Mouse (Mus musculus) ES-E14 (cell line): ENCODE measurements around the gene Lpin2. TPM values are rescaled to one million over a fixed set of nuclear protein-coding genes. Genes with fewer than 3 reads are reported as not detected.

ENCODE experiments used
- DNase-seq: peaks from one replicate; pipeline ENCODE4 v3.0.0-alpha.2; 2013; ENCODE audit warnings: low read depth, low spot score
- H3K27ac ChIP-seq: 2 replicates; pipeline ENCODE4 v1.5.1; 2012; ENCODE audit warnings: low read depth, mild to moderate bottlenecking, low read length, moderate library complexity, mixed read lengths; ENCODE audit not compliant: poor library complexity, insufficient read depth, severe bottlenecking
- H3K36me3 ChIP-seq: 2 replicates; pipeline ENCODE4 v1.6.1; 2012; ENCODE audit warnings: mild to moderate bottlenecking, low read length, moderate library complexity, mixed read lengths; ENCODE audit not compliant: control insufficient read depth, poor library complexity, insufficient read depth, severe bottlenecking
- H3K4me1 ChIP-seq, 2 experiments: fragments of 150-350 bp in 1 of 2; sonication (generic) in 1 of 2; 2 replicates each; pipeline ENCODE4 v1.6.1; 2012; ENCODE audit warnings: low read length in 2 of 2, mild to moderate bottlenecking in 1 of 2, mixed read lengths in 1 of 2; ENCODE audit not compliant: control insufficient read depth in 2 of 2, insufficient read depth in 2 of 2, poor library complexity in 1 of 2
- H3K4me3 ChIP-seq, 2 experiments: fragments of 150-350 bp in 1 of 2; sonication (generic) in 1 of 2; 2 replicates each; pipeline ENCODE4 v1.5.1; 2012; ENCODE audit warnings: low read length in 2 of 2, low read depth in 1 of 2, mild to moderate bottlenecking in 1 of 2, mixed read lengths in 1 of 2; ENCODE audit not compliant: insufficient read depth in 1 of 2, poor library complexity in 1 of 2, severe bottlenecking in 1 of 2
- H3K9ac ChIP-seq: 2 replicates; pipeline ENCODE4 v1.6.1; 2012; ENCODE audit warnings: low read depth, mild to moderate bottlenecking, low read length, mixed read lengths; ENCODE audit not compliant: poor library complexity, insufficient read depth, severe bottlenecking
- H3K9me3 ChIP-seq: fragments of 150-350 bp; sonication (generic); 2 replicates; pipeline ENCODE4 v1.6.1; 2012; ENCODE audit warnings: low read depth, mild to moderate bottlenecking, low read length; ENCODE audit not compliant: control insufficient read depth, insufficient read depth
- CHD2 ChIP-seq: IDR thresholded peaks from 2 replicates; pipeline ENCODE4 v1.6.1; 2014; ENCODE audit warnings: mild to moderate bottlenecking, low read depth, low read length, inconsistent platforms
- HCFC1 ChIP-seq: IDR thresholded peaks from 2 replicates; pipeline ENCODE4 v1.6.1; 2012; ENCODE audit warnings: low read length, inconsistent platforms, borderline replicate concordance; ENCODE audit not compliant: insufficient read depth
- MAFK ChIP-seq: IDR thresholded peaks from 2 replicates; pipeline ENCODE4 v1.6.1; 2014; ENCODE audit warnings: mild to moderate bottlenecking, low read depth, low read length, inconsistent platforms; ENCODE audit not compliant: insufficient read depth
- ZC3H11A ChIP-seq: IDR thresholded peaks from 2 replicates; pipeline ENCODE4 v1.6.1; 2012; ENCODE audit warnings: low read depth, mild to moderate bottlenecking, inconsistent platforms, low read length, borderline replicate concordance
- ZNF384 ChIP-seq: IDR thresholded peaks from 2 replicates; pipeline ENCODE4 v1.6.1; 2012; ENCODE audit warnings: low read depth, low read length, inconsistent platforms
- in situ Hi-C, 2 experiments: fragments of 600-800 bp; cut with MboI; formaldehyde crosslinking; loops; one replicate each; pipeline ENCODE4 v1.15.1; 2025; ENCODE audit warnings: low sequenced_read_pairs in 2 of 2, inconsistent platforms in 1 of 2; ENCODE audit not compliant: unreplicated experiment in 2 of 2
- total RNA-seq: library from RNA; depleted of rRNA; stranded (reverse); fragments of 300-350 nt; gene quantifications from 2 replicates; pipeline ENCODE4 v1.2.3, GENCODE M21; 2012

Lpin2 gene
- total RNA-seq, 1 experiment = 12.6 TPM

GRCm38 (mm10) chr17:71250819-71251600, 68.7 kb downstream of the Lpin2 start:
- Histone ChIP-seq H3K4me1 (0 out of 4 replicates have a peak, but pooled peaks cover 0 to 2% of the 10 kb centered on the region in 2 experiments), H3K9ac (no peak overlapping the region), H3K4me3 (no peak overlapping the region), H3K27ac (no peak overlapping the region), H3K9me3 (no peaks in the 10 kb centered on the region), H3K36me3 (peaks cover 3% of the 10 kb centered on the region; the same call in 1 of the 2 replicates)
- in situ Hi-C loops = no loop called here
- no peak for DNase-seq
- TF ChIP-seq MAFK (no peak), CHD2 (no peak), ZNF384 (no peak), ZC3H11A (no peak), HCFC1 (no peak)

GRCm38 (mm10) chr17:71251601-71252001, 69.2 kb downstream of the Lpin2 start:
- Histone ChIP-seq H3K9me3 (no peaks in the 10 kb centered on the region), H3K4me1 (0 out of 4 replicates have a peak, but pooled peaks cover 0 to 2% of the 10 kb centered on the region in 2 experiments), H3K4me3 (no peak overlapping the region), H3K36me3 (peaks cover 3% of the 10 kb centered on the region; the same call in 1 of the 2 replicates), H3K9ac (no peak overlapping the region), H3K27ac (no peak overlapping the region)
- TF ChIP-seq MAFK (no peak), ZC3H11A (no peak), CHD2 (no peak), HCFC1 (no peak), ZNF384 (no peak)
- in situ Hi-C loops = no loop called here
- DNase-seq = no peak

GRCm38 (mm10) chr17:71252101-71252500, 69.7 kb downstream of the Lpin2 start:
- in situ Hi-C loops = no loop called here
- H3K9ac ChIP-seq = no peak overlapping the region
- no peak for TF ChIP-seq ZC3H11A
- H3K9me3 ChIP-seq = no peaks in the 10 kb centered on the region
- H3K4me3 ChIP-seq = no peak overlapping the region
- H3K36me3 ChIP-seq = peaks cover 3% of the 10 kb centered on the region; the same call in 1 of the 2 replicates
- no peak for DNase-seq
- H3K27ac ChIP-seq = no peak overlapping the region
- H3K4me1 ChIP-seq = 0 out of 4 replicates have a peak, but pooled peaks cover 0 to 2% of the 10 kb centered on the region in 2 experiments

GRCm38 (mm10) chr17:71253391-71253790, 71.0 kb downstream of the Lpin2 start:
- Histone ChIP-seq H3K9ac (no peak overlapping the region), H3K4me3 (no peak overlapping the region), H3K9me3 (no peaks in the 10 kb centered on the region), H3K27ac (no peak overlapping the region), H3K4me1 (0 out of 4 replicates have a peak, but pooled peaks cover 0 to 2% of the 10 kb centered on the region in 2 experiments), H3K36me3 (no peaks in the 10 kb centered on the region)
- in situ Hi-C loops = no loop called here
- no peak for DNase-seq
- no peak for TF ChIP-seq MAFK
- no peak for TF ChIP-seq HCFC1
- no peak for TF ChIP-seq CHD2
- TF ChIP-seq ZC3H11A = no peak
- TF ChIP-seq ZNF384 = no peak
